Mouse (Mus musculus) forebrain, embryonic 10.5 days (tissue): Measurements from ENCODE around the gene Acot11. TPM values are rescaled to one million over a fixed set of nuclear protein-coding genes. Genes with fewer than 3 reads are reported as not detected.
A peak's percentile ranks its signal among the peaks of the same experiment; 100 is the strongest.

ENCODE experiments used
- DNase-seq: peaks from one replicate; pipeline ENCODE4 v3.0.0-alpha.2; 2017; ENCODE audit warnings: low spot score; ENCODE audit errors: extremely low spot score
- H3K27ac ChIP-seq: fragments of 300-500 bp; sonication (generic); 2 replicates; pipeline ENCODE4 v1.5.1; 2016; ENCODE audit warnings: mild to moderate bottlenecking
- H3K27me3 ChIP-seq: fragments of 300-500 bp; sonication (generic); 2 replicates; pipeline ENCODE4 v1.6.1; 2016; ENCODE audit warnings: mild to moderate bottlenecking; ENCODE audit not compliant: poor library complexity, severe bottlenecking
- H3K36me3 ChIP-seq: fragments of 300-500 bp; sonication (generic); replicated peaks from 2 replicates; pipeline ENCODE4 v1.6.1; 2016; ENCODE audit warnings: mild to moderate bottlenecking, moderate library complexity
- H3K4me1 ChIP-seq: fragments of 300-500 bp; sonication (generic); 2 replicates; pipeline ENCODE4 v1.6.1; 2016
- H3K4me3 ChIP-seq: fragments of 300-500 bp; sonication (generic); 2 replicates; pipeline ENCODE4 v1.5.1; 2016; ENCODE audit warnings: mild to moderate bottlenecking, moderate library complexity
- H3K9me3 ChIP-seq: fragments of 300-500 bp; sonication (generic); 2 replicates; pipeline ENCODE4 v1.6.1; 2016; ENCODE audit warnings: mild to moderate bottlenecking, moderate library complexity
- WGBS: fragments of 180-500 bp; shearing (Covaris S2); methylation state at CpG from one replicate; pipeline ENCODE4 v1.1.7; 2016; 5-methylcytosine and 5-hydroxymethylcytosine counted together
- polyA plus RNA-seq: library from polyadenylated mRNA; unstranded; fragments of >200 nt; fragmentation: Nextera tagmentation; extraction: Ambion mirVana; gene quantifications from 2 replicates; pipeline ENCODE4 v1.2.1, GENCODE M21; 2016

The Acot11 gene
- polyA plus RNA-seq, 1 experiment from 2014 or later, result 2.1 TPM

DNA sequence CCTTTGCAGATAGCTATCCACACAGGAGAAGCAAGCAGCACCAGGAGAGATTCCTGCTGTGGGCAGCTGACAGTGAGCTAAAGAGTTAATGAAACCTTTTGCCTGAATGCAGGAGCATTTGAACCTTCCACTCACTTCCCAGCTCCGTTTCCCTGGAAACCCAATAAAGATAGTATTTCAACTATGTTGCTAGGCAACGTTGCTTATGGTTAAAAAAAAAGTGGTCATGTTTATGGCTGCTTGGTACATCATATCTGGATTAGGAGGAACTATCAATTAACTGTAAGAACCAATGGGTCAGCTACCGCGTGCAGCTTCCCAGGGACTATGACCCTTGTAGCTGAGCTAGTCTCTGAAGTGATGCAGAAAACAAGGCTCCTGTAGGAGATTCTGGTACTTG is 104.0 kb downstream of the Acot11 start:
- H3K36me3 ChIP-seq, result no peaks in the 10 kb centered on the region

DNA sequence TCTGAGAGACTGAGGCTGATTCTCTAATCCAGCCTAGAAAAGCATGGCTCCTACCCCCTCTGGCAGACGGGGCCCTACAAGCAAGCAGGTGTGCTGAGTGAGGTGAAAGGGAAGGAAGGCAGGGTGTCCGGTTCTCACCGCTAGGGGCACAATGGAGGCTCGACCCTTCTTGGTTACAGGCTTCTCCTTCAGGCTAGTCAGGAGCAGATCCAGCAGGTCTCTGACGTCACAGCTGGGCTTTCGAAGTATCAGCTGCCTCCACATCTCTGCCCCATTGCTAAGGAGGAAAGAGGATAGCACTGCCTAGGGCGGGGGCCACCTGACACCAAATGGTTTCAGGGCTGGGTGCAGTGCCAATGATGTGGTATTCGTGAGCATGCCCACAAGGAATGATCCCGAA is 104.8 kb downstream of the Acot11 start:
- peak; percentile 69 for DNase-seq
- H3K36me3 ChIP-seq, result no peaks in the 10 kb centered on the region
- H3K9me3 ChIP-seq, result no peaks in the 10 kb centered on the region
- no peak overlapping the region; the same call in 1 of the 2 replicates for H3K4me3 ChIP-seq
- H3K4me1 ChIP-seq, result peaks cover 32% of the 10 kb centered on the region
- no peak overlapping the region for H3K27ac ChIP-seq
- WGBS, result 21% methylated on average over 9 of the region's 9 CpGs
- H3K27me3 ChIP-seq, result peaks cover 20% of the 10 kb centered on the region

More for the DNA sequence above, 104.0 kb downstream of the Acot11 start:
- peaks cover 13% of the 10 kb centered on the region for H3K27me3 ChIP-seq
- H3K27ac ChIP-seq, result no peak overlapping the region
- no peak overlapping the region for H3K4me3 ChIP-seq
- H3K4me1 ChIP-seq, result peaks cover 40% of the 10 kb centered on the region
- WGBS, result 57% methylated on average over 4 of the region's 4 CpGs
- DNase-seq, result no peak
- no peaks in the 10 kb centered on the region for H3K9me3 ChIP-seq

Other genes with a start within 250 kb of the Acot11 start
- gene Dhcr24, start 244.0 kb downstream of the Acot11 start, polyA plus RNA-seq, result 10.5 and 11.7 TPM in 2 replicates
- gene Lexm, start 187.8 kb downstream of the Acot11 start, polyA plus RNA-seq, result 0.36 TPM in 1 of 2 replicates, not detected in the other
- gene Ttc22, start 182.6 kb downstream of the Acot11 start, polyA plus RNA-seq, result not detected in 2 replicates
- gene Pars2, start 153.9 kb downstream of the Acot11 start, polyA plus RNA-seq, result 14.9 and 19.7 TPM in 2 replicates
- gene Ttc4, start 126.1 kb downstream of the Acot11 start, polyA plus RNA-seq, result 105 and 114 TPM in 2 replicates
- gene Mroh7, start 74.1 kb downstream of the Acot11 start, polyA plus RNA-seq, result 0.06 and 0.12 TPM in 2 replicates
- 0.09 TPM in 1 of 2 replicates, not detected in the other for gene Fam151a, start 71.1 kb downstream of the Acot11 start, polyA plus RNA-seq
- 128 and 134 TPM in 2 replicates for gene Ssbp3, start 105.7 kb upstream of the Acot11 start, polyA plus RNA-seq